Mouse (Mus musculus): ENCODE data around the gene Zfp451.

Zfp451 gene

GRCm38 (mm10) chr1:33712026-33712425 lies 102.4 kb downstream of the Zfp451 start:
- no peak for DNase-seq
